Mouse (Mus musculus) kidney, embryonic 16.5 days (tissue): ENCODE data around the gene Kcnn4. TPM values are rescaled to one million over a fixed set of nuclear protein-coding genes. Genes with fewer than 3 reads are reported as not detected.
"Not testable (repeated sequence)": the region's sequence is repeated elsewhere in the genome, so short reads cannot be mapped to it uniquely, and the experiment has no call there.

Source experiments
- ATAC-seq: fragments of 200-750 bp; cut with Nextera tagmentation; 2 replicates; pipeline ENCODE4 v1.8.0; 2017; ENCODE audit warnings: moderate TSS enrichment; ENCODE audit not compliant: low FRiP score, low TSS enrichment
- H3K27ac ChIP-seq: fragments of 300-500 bp; sonication (generic); 2 replicates; pipeline ENCODE4 v1.5.1; 2014; ENCODE audit warnings: low read length
- H3K27me3 ChIP-seq: fragments of 300-500 bp; sonication (generic); 2 replicates; pipeline ENCODE4 v1.6.1; 2014; ENCODE audit warnings: low read length, control low read depth, mixed read lengths; ENCODE audit not compliant: insufficient read depth
- H3K36me3 ChIP-seq: fragments of 300-500 bp; sonication (generic); 2 replicates; pipeline ENCODE4 v1.6.1; 2014; ENCODE audit warnings: low read length, control low read depth, mixed read lengths; ENCODE audit not compliant: insufficient read depth
- H3K4me1 ChIP-seq: fragments of 300-500 bp; sonication (generic); 2 replicates; pipeline ENCODE4 v1.6.1; 2014; ENCODE audit warnings: low read length, control low read depth, mixed read lengths; ENCODE audit not compliant: insufficient read depth
- H3K4me2 ChIP-seq: fragments of 300-500 bp; sonication (generic); replicated peaks from 2 replicates; pipeline ENCODE4 v1.6.1; 2014; ENCODE audit warnings: low read depth, low read length
- H3K4me3 ChIP-seq: fragments of 300-500 bp; sonication (generic); 2 replicates; pipeline ENCODE4 v1.5.1; 2014; ENCODE audit warnings: mild to moderate bottlenecking, low read length
- H3K9ac ChIP-seq: fragments of 300-500 bp; sonication (generic); replicated peaks from 2 replicates; pipeline ENCODE4 v1.6.1; 2014; ENCODE audit warnings: low read length
- H3K9me3 ChIP-seq: fragments of 300-500 bp; sonication (generic); 2 replicates; pipeline ENCODE4 v1.6.1; 2016; ENCODE audit warnings: low read length, control low read depth
- WGBS: fragments of 180-500 bp; shearing (Covaris S2); extraction: QIAGEN DNeasy Blood & Tissue Kit; methylation state at CpG from one replicate; pipeline ENCODE4 v1.1.7; 2014; 5-methylcytosine and 5-hydroxymethylcytosine counted together
- polyA plus RNA-seq: library from polyadenylated mRNA; unstranded; fragments of >200 nt; fragmentation: Nextera tagmentation; extraction: Ambion mirVana; gene quantifications from 2 replicates; pipeline ENCODE4 v1.2.1, GENCODE M21; 2015

Kcnn4 gene
- polyA plus RNA-seq, 1 experiment from 2014 or later = 4.4 TPM

DNA sequence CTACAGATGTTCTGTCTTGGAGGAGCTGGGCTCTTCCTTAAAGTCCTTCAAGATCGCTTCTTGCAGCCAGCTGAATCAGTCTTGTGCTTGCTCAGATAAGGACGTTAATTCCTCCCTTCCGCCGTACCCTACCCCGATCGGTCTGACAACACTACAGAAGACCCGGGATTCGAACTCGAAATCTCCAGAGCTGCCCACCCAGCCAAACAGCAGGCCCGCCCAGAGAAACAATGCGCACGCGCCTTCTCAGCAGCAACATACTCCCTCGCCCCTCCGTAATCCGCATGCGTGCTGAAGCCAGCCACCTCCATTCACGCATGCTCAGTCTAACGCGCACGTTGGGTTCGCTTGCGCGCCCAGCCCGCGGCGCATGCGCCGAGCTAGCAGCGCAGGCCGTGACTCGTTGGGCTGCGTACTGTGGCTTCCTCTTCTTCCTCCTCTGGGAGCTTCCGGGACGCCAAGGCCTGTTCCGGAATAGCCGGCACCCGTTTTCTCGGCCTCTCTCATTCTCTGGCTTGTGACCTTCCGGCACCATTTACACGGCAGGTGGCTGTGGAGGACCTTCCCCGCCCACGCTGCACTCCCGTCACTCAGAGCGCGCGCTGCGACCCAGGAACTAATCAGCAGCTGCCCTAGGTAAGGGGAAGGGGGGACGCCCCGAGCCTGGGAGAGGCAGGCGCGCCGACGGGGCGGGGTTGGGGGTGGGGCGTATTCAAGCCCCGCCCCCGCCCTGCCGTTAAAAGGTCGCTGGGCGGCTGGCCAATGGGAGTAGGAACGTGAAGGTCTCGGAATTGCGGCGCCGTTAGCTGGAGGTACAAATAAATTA lies 29.4 kb downstream of the Kcnn4 start, which contains the start of gene Smg9:
Gene Smg9, plus strand, starts transcription at position 364 of the 826 bp plus-strand sequence.
- H3K4me3 ChIP-seq = peak within 1 kb of the TSS; percentile 53
- peak; percentile 95 for ATAC-seq
- H3K4me1 ChIP-seq = peaks cover 20% of the 10 kb centered on the region
- peaks cover 21% of the 10 kb centered on the region for H3K36me3 ChIP-seq
- H3K27me3 ChIP-seq = no peaks in the 10 kb centered on the region
- 3% methylated on average over 66 of the region's 66 CpGs for WGBS
- H3K9me3 ChIP-seq = peaks cover 7% of the 10 kb centered on the region; the same call in 1 of the 2 replicates
- peak within 1 kb of the TSS; percentile 58 for H3K4me2 ChIP-seq
- H3K27ac ChIP-seq = peak within 1 kb of the TSS; percentile 96
- peak within 1 kb of the TSS; percentile 67 for H3K9ac ChIP-seq

GRCm38 (mm10) chr7:24400082-24400452 lies 30.0 kb downstream of the Kcnn4 start:
- H3K4me2 ChIP-seq = peak overlapping the region; percentile 58
- WGBS = 15% methylated on average over 3 of the region's 3 CpGs
- peaks cover 14% of the 10 kb centered on the region for H3K4me1 ChIP-seq
- H3K9me3 ChIP-seq = peaks cover 7% of the 10 kb centered on the region; the same call in 1 of the 2 replicates
- peak overlapping the region; percentile 96 for H3K27ac ChIP-seq
- peak overlapping the region; percentile 53 for H3K4me3 ChIP-seq
- peak; percentile 9; the same call in 1 of the 2 replicates for ATAC-seq
- H3K27me3 ChIP-seq = no peaks in the 10 kb centered on the region
- peak overlapping the region; percentile 67; the same call in 1 of the 2 replicates for H3K9ac ChIP-seq
- H3K36me3 ChIP-seq = peaks cover 25% of the 10 kb centered on the region

- H3K4me3 ChIP-seq, H3K27me3 ChIP-seq, H3K9ac ChIP-seq, H3K27ac ChIP-seq, H3K9me3 ChIP-seq, ATAC-seq: not testable (repeated sequence)
- peaks cover 30% of the 10 kb centered on the region for H3K36me3 ChIP-seq
- H3K4me2 ChIP-seq = peak overlapping the region; percentile 58
- H3K4me1 ChIP-seq = peaks cover 11% of the 10 kb centered on the region
- WGBS = 86% methylated on average over 4 of the region's 4 CpGs
Measured at GRCm38 (mm10) chr7:24400489-24400888, 30.4 kb downstream of the Kcnn4 start.

GRCm38 (mm10) chr7:24402851-24403250 lies 32.8 kb downstream of the Kcnn4 start:
- Histone ChIP-seq H3K4me2 (no peak overlapping the region), H3K9ac (no peak overlapping the region), H3K27me3 (no peaks in the 10 kb centered on the region), H3K9me3 (peaks cover 7% of the 10 kb centered on the region; the same call in 1 of the 2 replicates), H3K27ac (no peak overlapping the region), H3K4me1 (peaks cover 11% of the 10 kb centered on the region), H3K4me3 (no peak overlapping the region), H3K36me3 (peaks cover 40% of the 10 kb centered on the region)
- ATAC-seq = no peak
- WGBS = 97% methylated on average over 9 of the region's 9 CpGs

DNA sequence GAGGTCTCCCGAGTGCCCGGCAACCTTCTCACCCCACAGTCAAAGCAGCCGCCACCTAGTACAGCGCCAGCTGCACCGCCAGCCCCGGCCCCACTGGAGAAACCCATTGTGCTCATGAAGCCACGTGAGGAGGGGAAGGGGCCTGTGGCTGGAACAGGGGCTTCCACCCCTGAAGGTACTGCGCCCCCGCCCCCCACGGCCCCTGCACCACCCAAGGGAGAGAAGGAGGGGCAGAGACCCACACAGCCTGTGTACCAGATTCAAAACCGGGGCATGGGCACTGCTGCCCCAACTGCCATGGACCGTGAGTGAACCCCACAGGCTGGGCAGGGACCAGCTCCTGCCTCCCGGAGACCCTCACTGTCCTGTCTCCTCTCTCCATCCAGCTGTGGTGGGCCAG lies 35.6 kb downstream of the Kcnn4 start:
- no peak overlapping the region for H3K27ac ChIP-seq
- no peak for ATAC-seq
- no peaks in the 10 kb centered on the region for H3K27me3 ChIP-seq
- H3K4me1 ChIP-seq = peaks cover 7% of the 10 kb centered on the region
- H3K4me3 ChIP-seq = no peak overlapping the region
- 89% methylated on average over 13 of the region's 13 CpGs for WGBS
- H3K36me3 ChIP-seq = peaks cover 40% of the 10 kb centered on the region
- H3K9me3 ChIP-seq = peaks cover 7% of the 10 kb centered on the region; the same call in 1 of the 2 replicates
- H3K4me2 ChIP-seq = no peak overlapping the region
- H3K9ac ChIP-seq = no peak overlapping the region

DNA sequence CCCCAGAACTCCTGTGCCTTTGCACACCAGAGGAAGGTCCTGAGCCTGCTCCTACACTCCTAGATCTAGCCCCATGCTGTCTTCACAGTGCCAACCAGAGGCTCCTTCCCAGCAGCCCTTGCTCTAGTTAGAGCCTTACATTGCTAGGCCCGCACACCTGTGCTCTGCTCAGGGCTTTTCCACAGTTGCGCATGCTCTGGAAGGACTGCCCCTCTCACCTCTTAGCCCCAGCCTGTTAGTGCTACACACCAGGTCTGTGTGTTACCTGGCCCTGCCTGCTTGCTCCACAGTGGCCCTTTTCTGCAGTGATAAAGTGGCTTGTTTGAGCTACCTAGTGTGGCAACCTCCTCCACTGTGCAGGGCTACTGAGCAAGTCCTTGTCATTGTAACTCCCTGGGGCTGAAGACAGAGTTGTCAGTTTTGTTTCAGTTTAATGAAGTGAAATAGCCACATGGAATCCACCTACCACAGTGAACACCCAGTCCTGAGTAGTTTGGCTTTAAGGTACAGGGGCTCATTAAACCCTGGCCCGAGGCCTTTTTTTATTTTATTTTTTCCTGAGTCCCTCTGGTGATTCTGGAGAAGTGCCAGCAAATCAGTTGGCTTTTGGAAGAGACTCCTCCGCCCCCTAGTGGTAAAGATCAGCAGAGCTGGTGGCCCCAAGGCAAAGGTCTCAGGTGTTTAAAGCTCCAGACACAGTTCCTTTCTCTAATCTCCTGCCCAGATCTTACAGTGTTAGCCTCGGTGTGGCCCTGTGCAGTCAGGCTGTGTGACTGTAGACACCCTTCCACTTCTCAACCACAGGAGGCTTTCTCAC lies 36.7 kb downstream of the Kcnn4 start:
- H3K27ac ChIP-seq = peak overlapping the region; percentile 1; the same call in 1 of the 2 replicates
- peak; percentile 63 for ATAC-seq
- no peak overlapping the region for H3K4me2 ChIP-seq
- 43% methylated on average over 5 of the region's 5 CpGs for WGBS
- peaks cover 7% of the 10 kb centered on the region; the same call in 1 of the 2 replicates for H3K9me3 ChIP-seq
- H3K9ac ChIP-seq = peak overlapping the region; percentile 2; the same call in 1 of the 2 replicates
- H3K4me3 ChIP-seq = no peak overlapping the region
- no peaks in the 10 kb centered on the region for H3K4me1 ChIP-seq
- no peaks in the 10 kb centered on the region for H3K27me3 ChIP-seq
- peaks cover 40% of the 10 kb centered on the region for H3K36me3 ChIP-seq

DNA sequence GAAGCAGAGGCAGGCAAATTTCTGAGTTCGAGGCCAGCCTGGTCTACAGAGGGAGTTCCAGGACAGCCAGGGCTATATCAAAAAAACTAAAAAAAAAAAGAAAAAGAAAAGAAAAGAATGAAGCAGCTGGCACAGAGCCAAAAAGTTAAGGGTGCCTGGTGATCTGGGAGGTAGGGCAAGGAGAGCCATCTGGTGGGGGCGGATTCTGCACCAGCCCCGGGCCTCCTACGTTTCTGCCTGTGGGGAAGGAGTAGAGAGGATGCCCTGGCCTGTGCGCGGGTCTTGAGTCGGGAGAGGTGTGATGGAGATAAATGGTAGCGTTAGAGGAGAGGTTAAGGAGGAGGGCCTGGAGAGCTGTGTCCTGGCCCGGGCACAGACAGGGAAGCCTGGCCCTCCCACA lies 38.1 kb downstream of the Kcnn4 start:
- 73% methylated on average over 9 of the region's 9 CpGs for WGBS
- ATAC-seq = no peak
- no peak overlapping the region for H3K4me3 ChIP-seq
- H3K4me1 ChIP-seq = no peaks in the 10 kb centered on the region
- H3K9me3 ChIP-seq = no peaks in the 10 kb centered on the region
- H3K9ac ChIP-seq = no peak overlapping the region
- H3K27me3 ChIP-seq = no peaks in the 10 kb centered on the region
- no peak overlapping the region for H3K27ac ChIP-seq
- no peak overlapping the region for H3K4me2 ChIP-seq
- peaks cover 32% of the 10 kb centered on the region for H3K36me3 ChIP-seq

DNA sequence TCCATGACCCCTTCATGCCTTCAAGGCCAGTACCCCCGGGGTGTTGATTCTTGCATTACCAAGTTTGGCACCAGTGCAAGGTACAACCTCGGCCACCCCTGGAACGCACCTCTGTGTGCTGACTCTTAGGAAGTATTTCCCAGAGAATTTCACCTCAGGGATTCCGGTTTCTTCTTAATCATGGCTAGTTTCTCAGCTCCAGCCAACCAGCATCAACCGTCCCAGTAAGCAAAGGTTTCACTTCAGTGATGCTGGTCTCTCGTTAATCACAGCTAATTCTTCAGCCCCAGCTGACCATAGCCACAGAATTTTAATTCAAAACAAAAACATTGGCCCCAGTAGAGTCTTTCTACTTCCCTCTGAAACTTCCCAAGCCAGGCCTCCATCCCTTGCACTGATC lies 40.1 kb downstream of the Kcnn4 start:
- Histone ChIP-seq H3K27me3 (no peaks in the 10 kb centered on the region), H3K4me2 (no peak overlapping the region), H3K4me1 (no peaks in the 10 kb centered on the region), H3K36me3 (peaks cover 23% of the 10 kb centered on the region), H3K4me3 (no peak overlapping the region), H3K27ac (no peak overlapping the region), H3K9ac (no peak overlapping the region), H3K9me3 (no peaks in the 10 kb centered on the region)
- WGBS = 78% methylated on average over 6 of the region's 6 CpGs
- ATAC-seq = no peak

GRCm38 (mm10) chr7:24410831-24411230 lies 40.8 kb downstream of the Kcnn4 start:
- Histone ChIP-seq H3K4me2 (no peak overlapping the region), H3K36me3 (peaks cover 19% of the 10 kb centered on the region), H3K27me3 (no peaks in the 10 kb centered on the region), H3K9ac (no peak overlapping the region), H3K27ac (no peak overlapping the region), H3K4me1 (no peaks in the 10 kb centered on the region), H3K4me3 (no peak overlapping the region), H3K9me3 (no peaks in the 10 kb centered on the region)
- no peak for ATAC-seq
- 74% methylated on average over 3 of the region's 3 CpGs for WGBS
